Mouse (Mus musculus): ENCODE data around the gene Tmem117.

DNA sequence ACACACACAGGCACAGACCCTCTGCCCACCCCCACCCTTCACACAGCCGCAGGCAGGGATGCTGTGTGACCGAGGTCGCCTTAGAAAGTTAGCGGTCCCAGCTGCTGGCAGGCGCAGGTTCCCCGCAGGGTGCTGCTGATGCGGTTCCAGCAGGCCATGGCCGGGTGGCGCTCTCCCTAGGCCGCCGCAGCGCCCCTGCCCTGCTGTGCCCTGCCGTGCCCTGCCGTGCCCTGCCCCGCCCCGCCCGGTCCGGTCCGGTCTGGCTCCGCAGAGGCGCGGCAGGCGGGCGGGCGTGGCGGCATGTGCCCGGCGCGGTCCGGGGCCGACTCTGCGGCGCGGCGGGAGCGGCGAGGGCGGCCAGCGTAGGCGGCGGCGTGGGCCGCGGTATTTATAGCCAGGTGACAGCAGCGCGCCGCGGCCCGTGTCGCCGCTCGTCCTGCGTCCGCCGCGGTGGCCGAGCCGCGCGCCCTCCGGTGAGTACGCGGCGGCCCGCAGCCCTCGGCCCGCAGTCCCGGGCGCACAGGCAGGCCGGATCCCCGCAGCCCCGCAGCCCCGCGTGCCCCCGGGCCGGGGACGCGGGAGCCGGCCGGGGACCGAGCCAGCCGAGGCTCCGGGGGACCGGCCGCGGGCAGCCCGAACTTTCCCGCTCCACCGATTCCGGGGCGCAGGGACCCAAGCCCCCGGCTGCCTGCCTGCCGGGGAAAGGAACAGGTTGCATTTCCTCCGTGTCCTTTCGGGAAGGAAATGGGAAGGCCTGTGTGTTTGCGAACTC lies at the start of gene Tmem117:
- TF ChIP-seq GATA1 (IDR thresholded peaks at IDR 0.05; ENCODE audit: borderline replicate concordance, low read length): no peak
- no peak for TF ChIP-seq FLI1 (IDR thresholded peaks at IDR 0.05; ENCODE audit: low read length)
